Mouse (Mus musculus) hindbrain, embryonic 15.5 days (tissue): ENCODE measurements around the gene Set. TPM values are rescaled to one million over a fixed set of nuclear protein-coding genes. Genes with fewer than 3 reads are reported as not detected.

Experiments
- ATAC-seq: fragments of 200-750 bp; cut with Nextera tagmentation; 2 replicates; pipeline ENCODE4 v1.8.0; 2017; ENCODE audit warnings: low read depth, moderate number of reproducible peaks, moderate TSS enrichment; ENCODE audit not compliant: low FRiP score
- H3K27ac ChIP-seq: fragments of 300-500 bp; sonication (generic); replicated peaks from 2 replicates; pipeline ENCODE4 v1.5.1; 2015; ENCODE audit warnings: mild to moderate bottlenecking, inconsistent platforms
- H3K27me3 ChIP-seq: fragments of 300-500 bp; sonication (generic); 2 replicates; pipeline ENCODE4 v1.6.1; 2015; ENCODE audit warnings: control low read depth, inconsistent platforms
- H3K36me3 ChIP-seq: fragments of 300-500 bp; sonication (generic); 2 replicates; pipeline ENCODE4 v1.6.1; 2015; ENCODE audit warnings: control low read depth, inconsistent platforms
- H3K4me1 ChIP-seq: fragments of 300-500 bp; sonication (generic); replicated peaks from 2 replicates; pipeline ENCODE4 v1.6.1; 2015; ENCODE audit warnings: control low read depth, inconsistent platforms
- H3K4me2 ChIP-seq: fragments of 300-500 bp; sonication (generic); 2 replicates; pipeline ENCODE4 v1.6.1; 2015; ENCODE audit warnings: moderate library complexity, mild to moderate bottlenecking, inconsistent platforms
- H3K4me3 ChIP-seq: fragments of 300-500 bp; sonication (generic); 2 replicates; pipeline ENCODE4 v1.5.1; 2015; ENCODE audit warnings: mild to moderate bottlenecking, inconsistent platforms
- H3K9ac ChIP-seq: fragments of 300-500 bp; sonication (generic); 2 replicates; pipeline ENCODE4 v1.6.1; 2015; ENCODE audit warnings: inconsistent platforms
- H3K9me3 ChIP-seq: fragments of 300-500 bp; sonication (generic); 2 replicates; pipeline ENCODE4 v1.6.1; 2016; ENCODE audit warnings: control low read depth, inconsistent platforms
- WGBS: fragments of 180-500 bp; shearing (Covaris S2); methylation state at CpG from one replicate; pipeline ENCODE4 v1.1.7; 2015; 5-methylcytosine and 5-hydroxymethylcytosine counted together
- polyA plus RNA-seq: library from polyadenylated mRNA; unstranded; fragments of >200 nt; fragmentation: Nextera tagmentation; extraction: Ambion mirVana; gene quantifications from 2 replicates; pipeline ENCODE4 v1.2.1, GENCODE M21; 2015

Set gene
- polyA plus RNA-seq, 1 experiment from 2014 or later: 315 TPM

DNA sequence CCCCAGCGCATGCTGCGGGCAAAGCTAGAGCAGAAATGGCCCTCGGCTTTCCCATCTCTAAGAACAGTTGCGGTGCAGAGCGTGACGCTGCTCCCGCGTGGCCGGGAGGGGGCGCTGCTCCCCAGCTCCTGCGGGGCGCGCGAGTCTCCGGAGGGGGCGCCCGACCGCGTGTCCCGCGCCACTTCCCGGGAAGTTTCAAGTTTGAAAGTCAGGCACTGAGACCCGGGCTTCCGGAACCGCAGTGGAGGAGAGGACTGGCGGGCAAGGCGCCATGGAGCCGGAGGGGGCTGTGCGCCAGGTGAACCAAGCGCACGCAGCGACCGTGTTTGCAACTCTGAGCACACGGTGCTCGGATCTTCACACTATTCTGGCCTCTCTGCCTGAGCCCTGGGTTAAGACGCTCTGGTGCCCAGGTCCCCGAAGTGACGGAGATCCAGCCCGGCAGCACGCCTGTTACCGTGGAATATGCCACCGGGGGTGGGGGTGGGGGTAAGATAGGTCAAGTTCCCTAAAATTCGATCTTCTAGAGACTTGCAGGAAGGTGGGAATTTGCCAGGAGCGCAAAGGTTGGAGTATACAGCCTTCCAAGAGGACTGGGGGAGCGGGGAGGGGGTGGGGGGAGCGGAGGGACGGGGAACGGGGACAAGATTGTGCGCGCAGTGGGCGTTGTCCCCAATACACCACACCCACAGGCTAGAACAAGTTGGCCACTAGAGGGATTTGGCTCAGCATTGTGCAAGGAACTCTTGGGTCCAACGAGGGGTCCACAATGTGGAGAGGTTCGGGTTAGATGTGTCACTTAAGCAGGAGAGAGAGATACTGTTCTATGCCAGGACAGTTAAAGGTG, 20.5 kb downstream of the Set start, which contains the start of gene Pkn3:
Gene Pkn3 (plus strand): TSS at position 183 of the 847 bp plus-strand sequence.
- H3K4me3 ChIP-seq: peak within 1 kb of the TSS; percentile 37
- no peaks in the 10 kb centered on the region for H3K27me3 ChIP-seq
- no peaks in the 10 kb centered on the region for H3K9me3 ChIP-seq
- H3K4me1 ChIP-seq: peaks cover 15% of the 10 kb centered on the region
- H3K36me3 ChIP-seq: peaks cover 8% of the 10 kb centered on the region
- H3K27ac ChIP-seq: no peak within 1 kb of the TSS
- peak within 1 kb of the TSS; percentile 76 for H3K4me2 ChIP-seq
- WGBS: under 1% methylated on average over 53 of the region's 53 CpGs
- 0 out of 2 replicates have a peak within 1 kb of the TSS, but pooled peaks have one; percentile 5 for H3K9ac ChIP-seq
- peak; percentile 75 for ATAC-seq

DNA sequence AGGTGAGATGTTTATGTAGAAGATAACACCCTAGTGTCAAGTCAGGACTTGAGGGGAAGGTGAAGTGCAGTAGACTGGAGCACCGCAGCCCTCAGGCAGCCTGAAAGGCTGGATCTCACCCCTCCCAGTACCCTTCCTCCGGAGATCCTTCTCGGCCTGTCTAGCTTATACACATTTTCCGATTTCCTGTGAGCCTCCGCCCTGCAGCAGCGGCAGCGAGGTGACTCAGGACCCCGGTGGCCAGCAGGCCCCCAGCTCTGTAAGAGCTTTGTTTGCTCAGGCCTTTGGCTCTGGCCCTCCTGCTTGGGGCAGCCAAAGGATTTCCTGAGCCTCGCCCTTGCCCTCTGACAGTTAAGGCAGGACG, 21.2 kb downstream of the Set start:
- peak overlapping the region; percentile 76; the same call in 1 of the 2 replicates for H3K4me2 ChIP-seq
- no peak overlapping the region for H3K4me3 ChIP-seq
- no peaks in the 10 kb centered on the region for H3K9me3 ChIP-seq
- H3K27ac ChIP-seq: no peak overlapping the region
- 0 out of 2 replicates have a peak, but pooled peaks have one; percentile 4 for ATAC-seq
- WGBS: 29% methylated on average over 10 of the region's 10 CpGs
- H3K9ac ChIP-seq: no peak overlapping the region
- 0 out of 2 replicates have a peak, but pooled peaks cover 2% of the 10 kb centered on the region for H3K36me3 ChIP-seq
- H3K4me1 ChIP-seq: peaks cover 15% of the 10 kb centered on the region
- no peaks in the 10 kb centered on the region for H3K27me3 ChIP-seq

DNA sequence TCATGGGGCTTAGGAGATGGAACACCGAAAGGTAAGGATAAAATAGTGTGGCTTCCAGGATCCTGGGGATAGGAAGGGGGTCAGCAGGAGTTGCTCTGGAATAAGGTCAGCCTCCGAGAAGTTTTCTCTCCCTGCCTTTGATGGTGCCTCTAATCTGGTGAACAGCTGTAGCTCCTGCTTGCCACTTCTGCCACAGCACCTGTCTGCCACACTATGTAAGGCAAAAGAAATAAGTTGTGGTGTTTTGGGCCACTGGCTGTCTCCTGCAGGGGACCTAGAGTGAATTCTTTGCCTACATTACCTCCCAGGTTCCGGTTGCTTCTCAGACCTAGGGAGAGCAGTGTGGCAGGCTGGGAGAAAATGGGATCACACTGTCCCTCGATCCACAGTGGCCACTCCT, 21.6 kb downstream of the Set start:
- H3K4me1 ChIP-seq: peaks cover 15% of the 10 kb centered on the region
- no peaks in the 10 kb centered on the region for H3K36me3 ChIP-seq
- H3K4me2 ChIP-seq: no peak overlapping the region
- no peak overlapping the region for H3K27ac ChIP-seq
- ATAC-seq: no peak
- H3K9ac ChIP-seq: no peak overlapping the region
- no peaks in the 10 kb centered on the region for H3K9me3 ChIP-seq
- no peaks in the 10 kb centered on the region for H3K27me3 ChIP-seq
- H3K4me3 ChIP-seq: no peak overlapping the region
- WGBS: 75% methylated on average over 4 of the region's 4 CpGs

DNA sequence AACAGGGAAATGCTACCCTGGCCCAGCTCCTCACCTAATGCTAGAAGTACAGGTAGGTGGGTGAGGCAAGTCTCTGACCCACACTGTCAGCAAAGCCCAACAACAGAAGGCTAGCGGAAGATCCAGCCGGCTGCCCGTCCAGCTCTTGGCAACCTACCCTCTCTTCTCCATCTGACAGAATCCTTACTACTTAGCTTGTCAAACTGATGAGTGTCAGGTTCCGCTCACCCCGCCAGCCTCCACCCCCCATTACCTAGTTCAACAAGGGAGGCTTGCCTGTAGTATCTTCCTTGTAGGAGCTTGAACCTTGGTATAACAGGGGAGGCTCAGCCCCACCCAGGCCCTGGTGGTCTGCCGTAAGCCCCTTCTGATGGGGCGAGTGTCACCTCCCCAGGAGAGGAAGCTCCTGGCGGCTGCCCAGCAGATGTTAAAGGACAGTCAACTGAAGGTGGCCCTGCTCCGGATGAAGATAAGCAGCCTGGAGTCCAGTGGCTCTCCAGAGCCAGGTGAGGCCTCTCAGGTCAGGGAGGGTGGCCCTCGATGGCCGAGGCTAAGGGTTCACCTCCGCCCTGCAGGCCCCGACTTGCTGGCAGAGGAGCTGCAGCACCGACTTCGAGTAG, 23.1 kb downstream of the Set start:
- no peaks in the 10 kb centered on the region for H3K36me3 ChIP-seq
- 91% methylated on average over 15 of the region's 15 CpGs for WGBS
- H3K9ac ChIP-seq: no peak overlapping the region
- H3K4me3 ChIP-seq: no peak overlapping the region
- no peak overlapping the region for H3K27ac ChIP-seq
- no peaks in the 10 kb centered on the region for H3K9me3 ChIP-seq
- H3K4me2 ChIP-seq: no peak overlapping the region
- no peak for ATAC-seq
- H3K27me3 ChIP-seq: no peaks in the 10 kb centered on the region
- peaks cover 20% of the 10 kb centered on the region for H3K4me1 ChIP-seq

- 46% methylated on average over 5 of the region's 5 CpGs for WGBS
- H3K27ac ChIP-seq: no peak overlapping the region
- H3K4me2 ChIP-seq: peak overlapping the region; percentile 47
- H3K9me3 ChIP-seq: no peaks in the 10 kb centered on the region
- no peaks in the 10 kb centered on the region for H3K36me3 ChIP-seq
- no peak overlapping the region for H3K4me3 ChIP-seq
- peaks cover 5% of the 10 kb centered on the region; the same call in 1 of the 2 replicates for H3K4me1 ChIP-seq
- no peak overlapping the region for H3K9ac ChIP-seq
- ATAC-seq: no peak
- no peaks in the 10 kb centered on the region for H3K27me3 ChIP-seq
Observed at GRCm38 (mm10) chr2:30084113-30084512, 26.9 kb downstream of the Set start.

GRCm38 (mm10) chr2:30084632-30085031, 27.5 kb downstream of the Set start:
- H3K27ac ChIP-seq: no peak overlapping the region
- 16% methylated on average over 12 of the region's 12 CpGs for WGBS
- H3K36me3 ChIP-seq: no peaks in the 10 kb centered on the region
- 0 out of 2 replicates have a peak overlapping the region, but pooled peaks have one; percentile 18 for H3K9ac ChIP-seq
- H3K27me3 ChIP-seq: no peaks in the 10 kb centered on the region
- no peaks in the 10 kb centered on the region for H3K9me3 ChIP-seq
- peak; percentile 68; the same call in 1 of the 2 replicates for ATAC-seq
- H3K4me1 ChIP-seq: peaks cover 5% of the 10 kb centered on the region; the same call in 1 of the 2 replicates
- H3K4me3 ChIP-seq: peak overlapping the region; percentile 19
- peak overlapping the region; percentile 47 for H3K4me2 ChIP-seq

GRCm38 (mm10) chr2:30087310-30087709, 30.1 kb downstream of the Set start:
- ATAC-seq: no peak
- Histone ChIP-seq H3K36me3 (no peaks in the 10 kb centered on the region), H3K4me1 (peaks cover 5% of the 10 kb centered on the region; the same call in 1 of the 2 replicates), H3K4me3 (no peak overlapping the region), H3K27me3 (no peaks in the 10 kb centered on the region), H3K27ac (no peak overlapping the region), H3K4me2 (no peak overlapping the region), H3K9ac (no peak overlapping the region), H3K9me3 (no peaks in the 10 kb centered on the region)
- WGBS: 90% methylated on average over 4 of the region's 4 CpGs

DNA sequence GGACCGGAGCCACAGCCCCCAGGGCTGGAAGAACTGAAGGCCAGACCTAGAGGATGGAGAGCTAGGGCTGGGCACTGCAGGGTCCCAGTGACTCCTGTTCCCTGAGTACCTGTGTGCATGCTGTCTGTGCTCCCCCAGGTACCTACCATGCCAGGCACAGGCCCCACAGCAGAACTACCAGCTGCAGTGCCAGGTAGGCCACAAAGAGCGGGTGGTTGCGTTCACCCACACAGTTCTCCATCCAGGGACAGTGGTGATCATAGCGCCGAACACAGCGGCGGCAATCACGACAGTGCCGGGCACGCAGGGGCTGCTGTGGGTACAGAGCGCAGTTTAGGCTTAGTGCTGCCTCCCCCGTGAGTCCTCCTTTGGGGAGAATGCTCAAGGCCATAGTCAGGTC, 34.3 kb downstream of the Set start:
- no peak for ATAC-seq
- Histone ChIP-seq H3K9ac (no peak overlapping the region), H3K9me3 (no peaks in the 10 kb centered on the region), H3K4me2 (no peak overlapping the region), H3K36me3 (no peaks in the 10 kb centered on the region), H3K27ac (no peak overlapping the region), H3K4me3 (no peak overlapping the region), H3K4me1 (peaks cover 23% of the 10 kb centered on the region), H3K27me3 (no peaks in the 10 kb centered on the region)
- WGBS: 97% methylated on average over 12 of the region's 12 CpGs

DNA sequence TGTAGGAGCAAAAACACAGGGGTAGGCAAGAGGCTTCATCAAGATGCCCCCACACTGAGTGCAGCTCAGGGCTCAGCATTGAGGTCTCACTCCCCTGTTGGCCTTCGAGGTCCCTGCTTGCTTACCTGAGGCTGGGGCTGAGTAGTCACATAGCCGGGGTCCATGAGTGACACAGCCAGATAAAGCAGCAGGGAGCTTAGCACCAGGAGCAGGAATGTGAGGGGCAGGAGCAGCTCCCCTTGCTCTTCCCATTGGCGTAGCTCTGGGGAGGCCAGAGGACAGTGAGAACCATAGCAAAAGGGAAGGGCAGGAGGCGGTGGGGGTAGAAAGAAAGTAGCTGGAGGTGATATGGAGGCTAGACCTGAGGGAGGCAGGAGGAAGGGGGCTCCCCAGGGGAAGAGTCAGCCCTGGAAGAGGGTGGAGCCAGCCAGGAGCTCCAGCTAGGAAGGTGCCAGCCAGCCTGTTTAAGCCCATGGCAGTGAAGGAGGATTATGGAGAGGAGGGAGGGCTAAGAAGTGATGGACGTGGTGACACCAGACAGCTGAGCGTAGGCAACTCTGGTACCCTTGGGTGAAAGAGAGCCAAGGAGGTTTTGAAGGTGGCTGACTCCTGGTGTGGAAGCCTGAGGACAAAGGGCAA, 35.2 kb downstream of the Set start:
- 60% methylated on average over 6 of the region's 6 CpGs for whole genome bisulfite sequencing
- Histone ChIP-seq H3K4me1 (peaks cover 23% of the 10 kb centered on the region), H3K4me3 (peak overlapping the region; percentile 50), H3K27ac (no peak overlapping the region), H3K36me3 (no peaks in the 10 kb centered on the region; the same call in 1 of the 2 replicates), H3K4me2 (peak overlapping the region; percentile 88), H3K9me3 (no peaks in the 10 kb centered on the region), H3K27me3 (no peaks in the 10 kb centered on the region), H3K9ac (no peak overlapping the region)
- no peak for ATAC-seq

- peak; percentile 96 for ATAC-seq
- peak within 1 kb of the TSS; percentile 54 for H3K27ac ChIP-seq
- under 1% methylated on average over 51 of the region's 51 CpGs for WGBS
Observed at GRCm38 (mm10) chr2:30093471-30094207, 36.5 kb downstream of the Set start, which contains the start of gene Zdhhc12. Gene Zdhhc12 (minus strand): TSS chr2:30093648.

GRCm38 (mm10) chr2:30094208-30094588, 37.0 kb downstream of the Set start:
- ATAC-seq: no peak
- peak overlapping the region; percentile 50 for H3K4me3 ChIP-seq
- no peaks in the 10 kb centered on the region for H3K9me3 ChIP-seq
- WGBS: 3% methylated on average over 13 of the region's 13 CpGs
- peak overlapping the region; percentile 41 for H3K9ac ChIP-seq
- peak overlapping the region; percentile 88 for H3K4me2 ChIP-seq
- H3K27me3 ChIP-seq: no peaks in the 10 kb centered on the region
- peaks cover 23% of the 10 kb centered on the region for H3K4me1 ChIP-seq
- H3K36me3 ChIP-seq: peaks cover 14% of the 10 kb centered on the region; the same call in 1 of the 2 replicates
- peak overlapping the region; percentile 54 for H3K27ac ChIP-seq

More at GRCm38 (mm10) chr2:30093471-30094207, 36.5 kb downstream of the Set start, which contains the start of gene Zdhhc12:
- H3K9me3 ChIP-seq: no peaks in the 10 kb centered on the region
- peak within 1 kb of the TSS; percentile 50 for H3K4me3 ChIP-seq
- H3K36me3 ChIP-seq: peaks cover 9% of the 10 kb centered on the region; the same call in 1 of the 2 replicates
- peaks cover 23% of the 10 kb centered on the region for H3K4me1 ChIP-seq
- H3K27me3 ChIP-seq: no peaks in the 10 kb centered on the region
- H3K4me2 ChIP-seq: peak within 1 kb of the TSS; percentile 88
- peak within 1 kb of the TSS; percentile 41 for H3K9ac ChIP-seq
